Mouse (Mus musculus): Measurements from ENCODE around the gene Glod4. TPM values are rescaled to one million over a fixed set of nuclear protein-coding genes. Genes with fewer than 3 reads are reported as not detected.

Gene Glod4
- total and polyA plus RNA-seq, 3 experiments: 121 to 190 (median 161) TPM

- dilution Hi-C loops (cut with MboI; ENCODE audit: extremely low pct_ligation_motif_present, extremely low pct_unique_long_range_greater_than_20kb, low sequenced_read_pairs) (no loop called here), in situ Hi-C loops (cut with MboI; ENCODE audit: low pct_ligation_motif_present, low pct_unique_long_range_greater_than_20kb, low sequenced_read_pairs) (loop anchor here (5.0 to 10.0 kb wide), 2 partner anchors 130 to 373 kb away; partner anchors contain the start of gene Rflnb)
- Histone ChIP-seq H3K79me2 (replicated peaks; ENCODE audit: control insufficient read depth, extremely low read depth, insufficient read depth, poor library complexity, severe bottlenecking) (no peaks in the 10 kb centered on the region), H3K4me2 (ENCODE audit: insufficient read depth, low read depth, poor library complexity, severe bottlenecking) (no peak overlapping the region), H3K4me3 (replicated peaks in 1 of 3; ENCODE audit: low read depth in 2 of 3, low read length in 2 of 3, poor library complexity in 1 of 3) (no peak overlapping the region), H3K4me1 (ENCODE audit: control insufficient read depth in 1 of 2, insufficient read depth in 2 of 2) (peaks cover 6 to 41% of the 10 kb centered on the region in 2 experiments), H3K27ac (ENCODE audit: insufficient read depth, low read depth) (no peak overlapping the region), H3K36me3 (replicated peaks in 1 of 2; ENCODE audit: control insufficient read depth in 1 of 2, insufficient read depth in 1 of 2, low read length in 1 of 2) (peaks cover 36 to 82% of the 10 kb centered on the region in 2 experiments), H3K27me3 (replicated peaks) (no peaks in the 10 kb centered on the region), H3K9me3 (replicated peaks; ENCODE audit: low read length) (no peaks in the 10 kb centered on the region), H3K9ac (ENCODE audit: insufficient read depth, low read depth) (no peak overlapping the region)
- DNase-seq (ENCODE audit: extremely low read depth): no peak
- no peak for TF ChIP-seq JUND (conservative IDR thresholded peaks at IDR 0.05; ENCODE audit: low read depth, low read length)
- TF ChIP-seq USF1 (IDR thresholded peaks at IDR 0.05; ENCODE audit: low read depth, low read length): no peak
- TF ChIP-seq MAZ (IDR thresholded peaks at IDR 0.05; ENCODE audit: low read depth, low read length): no peak
- TF ChIP-seq NELFE (IDR thresholded peaks at IDR 0.05; ENCODE audit: low read depth, low read length): no peak
- TF ChIP-seq RCOR1 (conservative IDR thresholded peaks at IDR 0.05; ENCODE audit: low read depth, low read length): no peak
- TF ChIP-seq CHD2 (IDR thresholded peaks at IDR 0.05; ENCODE audit: low read length): no peak
These were observed 88.7 kb downstream of the Glod4 start for GRCm38 (mm10) chr11:76154861-76155260.

GRCm38 (mm10) chr11:76154200-76154599 lies 89.3 kb downstream of the Glod4 start:
- no peak overlapping the region for H3K27ac ChIP-seq (ENCODE audit: insufficient read depth, low read depth)
- H3K4me3 ChIP-seq (replicated peaks in 1 of 3; ENCODE audit: low read depth in 2 of 3, low read length in 2 of 3, poor library complexity in 1 of 3): no peak overlapping the region
- no peaks in the 10 kb centered on the region for H3K79me2 ChIP-seq (replicated peaks; ENCODE audit: control insufficient read depth, extremely low read depth, insufficient read depth, poor library complexity, severe bottlenecking)
- H3K9me3 ChIP-seq (replicated peaks; ENCODE audit: low read length): no peaks in the 10 kb centered on the region
- peaks cover 35 to 79% of the 10 kb centered on the region in 2 experiments for H3K36me3 ChIP-seq (replicated peaks in 1 of 2; ENCODE audit: control insufficient read depth in 1 of 2, insufficient read depth in 1 of 2, low read length in 1 of 2)
- dilution Hi-C loops (cut with MboI; ENCODE audit: extremely low pct_ligation_motif_present, extremely low pct_unique_long_range_greater_than_20kb, low sequenced_read_pairs): no loop called here
- no peak overlapping the region for H3K4me2 ChIP-seq (ENCODE audit: insufficient read depth, low read depth, poor library complexity, severe bottlenecking)
- H3K4me1 ChIP-seq (ENCODE audit: control insufficient read depth in 1 of 2, insufficient read depth in 2 of 2): peaks cover 6 to 41% of the 10 kb centered on the region in 2 experiments
- no peaks in the 10 kb centered on the region for H3K27me3 ChIP-seq (replicated peaks)
- no peak for DNase-seq (ENCODE audit: extremely low read depth)
- no peak overlapping the region for H3K9ac ChIP-seq (ENCODE audit: insufficient read depth, low read depth)
- in situ Hi-C loops (cut with MboI; ENCODE audit: low pct_ligation_motif_present, low pct_unique_long_range_greater_than_20kb, low sequenced_read_pairs): loop anchor here (10.0 kb wide), 1 partner anchor 129 kb away; the partner anchor contains the start of gene Rflnb
- TF ChIP-seq HCFC1 (IDR thresholded peaks at IDR 0.05; ENCODE audit: low read depth, low read length) (no peak), BHLHE40 (IDR thresholded peaks at IDR 0.05; ENCODE audit: low read depth, low read length) (no peak), MEF2A (IDR thresholded peaks at IDR 0.05; ENCODE audit: borderline replicate concordance, low read depth, low read length) (no peak), NELFE (IDR thresholded peaks at IDR 0.05; ENCODE audit: low read depth, low read length) (no peak), MXI1 (IDR thresholded peaks at IDR 0.05; ENCODE audit: low read depth, low read length) (no peak), JUND (conservative IDR thresholded peaks at IDR 0.05; ENCODE audit: low read depth, low read length) (no peak), ZMIZ1 (IDR thresholded peaks at IDR 0.05; ENCODE audit: low read depth, low read length) (no peak), MAFK (IDR thresholded peaks at IDR 0.05; ENCODE audit: insufficient replicate concordance, low read length) (no peak), ZKSCAN1 (IDR thresholded peaks at IDR 0.05; ENCODE audit: borderline replicate concordance, low read depth, low read length) (no peak), SIN3A (IDR thresholded peaks at IDR 0.05; ENCODE audit: low read length) (no peak), POLR2AphosphoS2 (IDR thresholded peaks at IDR 0.05; ENCODE audit: low read depth, low read length) (no peak), JUN (IDR thresholded peaks at IDR 0.05; ENCODE audit: insufficient read depth, low read depth, low read length) (no peak), SMC3 (IDR thresholded peaks at IDR 0.05; ENCODE audit: low read depth, low read length) (no peak), USF2 (conservative IDR thresholded peaks at IDR 0.05; ENCODE audit: low read depth, low read length) (no peak), PAX5 (IDR thresholded peaks at IDR 0.05; ENCODE audit: low read length) (no peak), ETS1 (conservative IDR thresholded peaks at IDR 0.05; ENCODE audit: low read depth, low read length) (no peak), MAZ (IDR thresholded peaks at IDR 0.05; ENCODE audit: low read depth, low read length) (no peak), MAX (IDR thresholded peaks at IDR 0.05; ENCODE audit: low read length) (no peak), ZNF384 (IDR thresholded peaks at IDR 0.05; ENCODE audit: low read depth, low read length) (no peak)

Data from CH12.LX (cell line).